Mouse (Mus musculus): ENCODE results near the gene Cacng4. TPM values are rescaled to one million over a fixed set of nuclear protein-coding genes. Genes with fewer than 3 reads are reported as not detected.

The Cacng4 gene
- total RNA-seq, 2 experiments from 2014 or later: 49.6 to 62.6 TPM

Other genes starting within 250 kb of the Cacng4 start
- gene Helz, start 246.6 kb downstream of the Cacng4 start, total RNA-seq (2021): 10 to 100 TPM; 36.6 to 41.4 TPM
- gene Cacng1, start 78.0 kb downstream of the Cacng4 start, total RNA-seq (2021): not detected
- 10 to 100 TPM; 20.9 to 24.7 TPM for gene Cacng5, start 120.5 kb upstream of the Cacng4 start, total RNA-seq (2021)